Mouse (Mus musculus) ES-Bruce4 (cell line): ENCODE measurements around the gene Tcl1.
"Not testable (repeated sequence)": the region's sequence is repeated elsewhere in the genome, so short reads cannot be mapped to it uniquely, and the experiment has no call there.

Experiments
- CTCF ChIP-seq: IDR thresholded peaks from one replicate; pipeline ENCODE4 v1.8.1; 2011; ENCODE audit warnings: low read depth, low read length
- EP300 ChIP-seq: IDR thresholded peaks from 2 replicates; pipeline ENCODE4 v1.6.1; 2011; ENCODE audit warnings: low read depth, low read length; ENCODE audit not compliant: insufficient read depth
- POLR2A ChIP-seq: IDR thresholded peaks from one replicate; pipeline ENCODE4 v1.8.1; 2011; ENCODE audit warnings: low read length; ENCODE audit not compliant: insufficient read depth

GRCm38 (mm10) chr12:105199684-105200497, 22.7 kb downstream of the Tcl1 start:
- not testable (repeated sequence) for TF ChIP-seq POLR2A, CTCF, EP300
